Mouse (Mus musculus): Measurements from ENCODE around the gene Pwwp2b. TPM values are rescaled to one million over a fixed set of nuclear protein-coding genes. Genes with fewer than 3 reads are reported as not detected.

Gene Pwwp2b
- polyA plus RNA-seq, 1 experiment: 15.8 TPM

GRCm38 (mm10) chr7:139215516-139215915 lies 32.8 kb upstream of the Pwwp2b start:
- Histone ChIP-seq H3K79me3 (ENCODE audit: low read depth) (no peaks in the 10 kb centered on the region), H3K36me3 (ENCODE audit: control insufficient read depth, insufficient read depth) (no peaks in the 10 kb centered on the region), H3K4me3 (ENCODE audit: insufficient read depth, poor library complexity, severe bottlenecking) (no peak overlapping the region), H3ac (ENCODE audit: control insufficient read depth, insufficient read length, low read depth) (no peak overlapping the region), H3K79me2 (ENCODE audit: control insufficient read depth, insufficient read depth) (no peaks in the 10 kb centered on the region), H3K27me3 (ENCODE audit: control insufficient read depth, insufficient read depth, insufficient read length) (no peaks in the 10 kb centered on the region)
- TF ChIP-seq USF1 (IDR thresholded peaks at IDR 0.05; ENCODE audit: low read depth): no peak
- TF ChIP-seq CTCF (IDR thresholded peaks at IDR 0.05; ENCODE audit: control insufficient read depth, insufficient read depth, insufficient read length): no peak
- no peak for TF ChIP-seq MAX (IDR thresholded peaks at IDR 0.05)
- TF ChIP-seq MYOD1 (IDR thresholded peaks at IDR 0.05; ENCODE audit: control insufficient read depth, insufficient read length, low read depth): no peak
- TF ChIP-seq FOSL1 (IDR thresholded peaks at IDR 0.05; ENCODE audit: insufficient read depth, low read length, poor library complexity, severe bottlenecking): no peak
- no peak for TF ChIP-seq CEBPB (IDR thresholded peaks at IDR 0.05; ENCODE audit: low read depth)
- no peak for TF ChIP-seq MYOG (IDR thresholded peaks at IDR 0.05; ENCODE audit: control insufficient read depth, extremely low read depth, insufficient read length)

- no peaks in the 10 kb centered on the region for H3K27me3 ChIP-seq (ENCODE audit: control insufficient read depth, insufficient read depth, insufficient read length)
- H3K79me3 ChIP-seq (ENCODE audit: low read depth): no peaks in the 10 kb centered on the region
- no peaks in the 10 kb centered on the region for H3K36me3 ChIP-seq (ENCODE audit: control insufficient read depth, insufficient read depth)
- no peak overlapping the region for H3ac ChIP-seq (ENCODE audit: control insufficient read depth, insufficient read length, low read depth)
- TF ChIP-seq MYOD1 (IDR thresholded peaks at IDR 0.05; ENCODE audit: control insufficient read depth, insufficient read length, low read depth) (no peak), FOSL1 (IDR thresholded peaks at IDR 0.05; ENCODE audit: insufficient read depth, low read length, poor library complexity, severe bottlenecking) (no peak), CTCF (IDR thresholded peaks at IDR 0.05; ENCODE audit: control insufficient read depth, insufficient read depth, insufficient read length) (no peak), MAX (IDR thresholded peaks at IDR 0.05) (no peak), USF1 (IDR thresholded peaks at IDR 0.05; ENCODE audit: low read depth) (no peak), CEBPB (IDR thresholded peaks at IDR 0.05; ENCODE audit: low read depth) (no peak), MYOG (IDR thresholded peaks at IDR 0.05; ENCODE audit: control insufficient read depth, extremely low read depth, insufficient read length) (no peak)
- H3K4me3 ChIP-seq (ENCODE audit: insufficient read depth, poor library complexity, severe bottlenecking): no peak overlapping the region
- H3K79me2 ChIP-seq (ENCODE audit: control insufficient read depth, insufficient read depth): no peaks in the 10 kb centered on the region
Measured at GRCm38 (mm10) chr7:139215946-139216345, 32.3 kb upstream of the Pwwp2b start.

GRCm38 (mm10) chr7:139216464-139216863 lies 31.8 kb upstream of the Pwwp2b start:
- H3K79me3 ChIP-seq (ENCODE audit: low read depth): no peaks in the 10 kb centered on the region
- H3ac ChIP-seq (ENCODE audit: control insufficient read depth, insufficient read length, low read depth): no peak overlapping the region
- no peak overlapping the region for H3K4me3 ChIP-seq (ENCODE audit: insufficient read depth, poor library complexity, severe bottlenecking)
- no peaks in the 10 kb centered on the region for H3K27me3 ChIP-seq (ENCODE audit: control insufficient read depth, insufficient read depth, insufficient read length)
- no peak for TF ChIP-seq USF1 (IDR thresholded peaks at IDR 0.05; ENCODE audit: low read depth)
- TF ChIP-seq MYOG (IDR thresholded peaks at IDR 0.05; ENCODE audit: control insufficient read depth, extremely low read depth, insufficient read length): no peak
- TF ChIP-seq CTCF (IDR thresholded peaks at IDR 0.05; ENCODE audit: control insufficient read depth, insufficient read depth, insufficient read length): no peak
- no peak for TF ChIP-seq FOSL1 (IDR thresholded peaks at IDR 0.05; ENCODE audit: insufficient read depth, low read length, poor library complexity, severe bottlenecking)
- no peak for TF ChIP-seq CEBPB (IDR thresholded peaks at IDR 0.05; ENCODE audit: low read depth)
- no peak for TF ChIP-seq MAX (IDR thresholded peaks at IDR 0.05)
- TF ChIP-seq MYOD1 (IDR thresholded peaks at IDR 0.05; ENCODE audit: control insufficient read depth, insufficient read length, low read depth): no peak
- no peaks in the 10 kb centered on the region for H3K36me3 ChIP-seq (ENCODE audit: control insufficient read depth, insufficient read depth)
- no peaks in the 10 kb centered on the region for H3K79me2 ChIP-seq (ENCODE audit: control insufficient read depth, insufficient read depth)

GRCm38 (mm10) chr7:139217046-139217445 lies 31.2 kb upstream of the Pwwp2b start:
- no peaks in the 10 kb centered on the region for H3K27me3 ChIP-seq (ENCODE audit: control insufficient read depth, insufficient read depth, insufficient read length)
- no peaks in the 10 kb centered on the region for H3K36me3 ChIP-seq (ENCODE audit: control insufficient read depth, insufficient read depth)
- H3ac ChIP-seq (ENCODE audit: control insufficient read depth, insufficient read length, low read depth): no peak overlapping the region
- TF ChIP-seq CTCF (IDR thresholded peaks at IDR 0.05; ENCODE audit: control insufficient read depth, insufficient read depth, insufficient read length) (no peak), MAX (IDR thresholded peaks at IDR 0.05) (no peak), FOSL1 (IDR thresholded peaks at IDR 0.05; ENCODE audit: insufficient read depth, low read length, poor library complexity, severe bottlenecking) (no peak), USF1 (IDR thresholded peaks at IDR 0.05; ENCODE audit: low read depth) (no peak), MYOG (IDR thresholded peaks at IDR 0.05; ENCODE audit: control insufficient read depth, extremely low read depth, insufficient read length) (no peak)
- no peaks in the 10 kb centered on the region for H3K79me3 ChIP-seq (ENCODE audit: low read depth)
- H3K4me3 ChIP-seq (ENCODE audit: insufficient read depth, poor library complexity, severe bottlenecking): no peak overlapping the region
- no peaks in the 10 kb centered on the region for H3K79me2 ChIP-seq (ENCODE audit: control insufficient read depth, insufficient read depth)

- no peak overlapping the region for H3K4me3 ChIP-seq (ENCODE audit: insufficient read depth, poor library complexity, severe bottlenecking)
- TF ChIP-seq FOSL1 (IDR thresholded peaks at IDR 0.05; ENCODE audit: insufficient read depth, low read length, poor library complexity, severe bottlenecking) (no peak), CTCF (IDR thresholded peaks at IDR 0.05; ENCODE audit: control insufficient read depth, insufficient read depth, insufficient read length) (no peak), CEBPB (IDR thresholded peaks at IDR 0.05; ENCODE audit: low read depth) (no peak), MAX (IDR thresholded peaks at IDR 0.05) (no peak), MYOG (IDR thresholded peaks at IDR 0.05; ENCODE audit: control insufficient read depth, extremely low read depth, insufficient read length) (no peak), USF1 (IDR thresholded peaks at IDR 0.05; ENCODE audit: low read depth) (no peak), MYOD1 (IDR thresholded peaks at IDR 0.05; ENCODE audit: control insufficient read depth, insufficient read length, low read depth) (no peak)
Measured at GRCm38 (mm10) chr7:139218641-139219415, 29.5 kb upstream of the Pwwp2b start.

More at GRCm38 (mm10) chr7:139218641-139219415, 29.5 kb upstream of the Pwwp2b start:
- Histone ChIP-seq H3K27me3 (ENCODE audit: control insufficient read depth, insufficient read depth, insufficient read length) (no peaks in the 10 kb centered on the region), H3K36me3 (ENCODE audit: control insufficient read depth, insufficient read depth) (no peaks in the 10 kb centered on the region), H3K79me2 (ENCODE audit: control insufficient read depth, insufficient read depth) (no peaks in the 10 kb centered on the region), H3ac (ENCODE audit: control insufficient read depth, insufficient read length, low read depth) (no peak overlapping the region), H3K79me3 (ENCODE audit: low read depth) (no peaks in the 10 kb centered on the region)

Data from C2C12 (cell line).